Comparison of ENCODE assay signal across 9 mouse cellular contexts in genomic region chr3:87089694-87090565, GRCm38 (mm10).
DNase-seq lines count a peak whose midpoint lies in the region; ATAC-seq and TF ChIP-seq lines count a peak whose summit lies in the region.
"Had no signal": no experiment of that assay in that cellular context is flagged by ENCODE, and none has a peak within 500 bp of the region (broad histone marks: within the 10 kb centered on the region; RNA-seq: fewer than 3 reads in every experiment).

No protein-coding gene starts in this region.

- no peak overlapping the region for H3K4me2 ChIP-seq in kidney, embryonic 14.5 days (replicated peaks; ENCODE audit: low read depth, low read length)
- no peak overlapping the region for H3K4me2 ChIP-seq in limb, embryonic 14.5 days (replicated peaks; ENCODE audit: low read depth, low read length, severe bottlenecking)
- no peak overlapping the region for H3K4me2 ChIP-seq in stomach, embryonic 16.5 days (ENCODE audit: low read depth, low read length)

- H3K4me1 ChIP-seq in kidney, embryonic 14.5 days (ENCODE audit: control insufficient read depth, insufficient read depth, low read length), result no peaks in the 10 kb centered on the region; the same call in 1 of the 2 replicates
- H3K4me1 ChIP-seq in limb, embryonic 14.5 days (ENCODE audit: control insufficient read depth, insufficient read depth, low read length), result no peaks in the 10 kb centered on the region; the same call in 1 of the 2 replicates
- H3K4me1 ChIP-seq in stomach, embryonic 16.5 days (ENCODE audit: control insufficient read depth, insufficient read depth, low read length), result peaks cover 4% of the 10 kb centered on the region; the same call in 1 of the 2 replicates

- no peaks in the 10 kb centered on the region for H3K9me3 ChIP-seq in kidney, embryonic 14.5 days (ENCODE audit: control insufficient read depth, low read length)
- no peaks in the 10 kb centered on the region for H3K9me3 ChIP-seq in limb, embryonic 14.5 days (ENCODE audit: control insufficient read depth, low read length)
- H3K9me3 ChIP-seq in stomach, embryonic 16.5 days (replicated peaks; ENCODE audit: control insufficient read depth, low read length), result no peaks in the 10 kb centered on the region

- TF ChIP-seq POLR2A in limb, embryonic 14.5 days (IDR thresholded peaks at IDR 0.05; ENCODE audit: borderline replicate concordance, extremely low read depth, insufficient read depth, insufficient read length), result no peak

- DNase-seq in A20 (ENCODE audit: low read depth, low spot score), result peak; percentile 61
- peak; percentile 70 for DNase-seq in adrenal gland, adult 2 months
- peak; percentile 72 for DNase-seq in embryo, embryonic 9.5 days (ENCODE audit: extremely low spot score)
- DNase-seq in heart, adult 8-10 months (ENCODE audit: low spot score), result peak; percentile 75
- peak; percentile 92 for DNase-seq in limb, embryonic 14.5 days (ENCODE audit: low spot score)

- H3K4me3 ChIP-seq in kidney, embryonic 14.5 days (ENCODE audit: low read length), result no peak overlapping the region
- no peak overlapping the region for H3K4me3 ChIP-seq in limb, embryonic 14.5 days (replicated peaks; ENCODE audit: low read length)
- no peak overlapping the region for H3K4me3 ChIP-seq in stomach, embryonic 16.5 days (replicated peaks; ENCODE audit: low read length)
- H3K4me3 ChIP-seq: erythroblast, embryonic 14.5 days had no signal

- 78% methylated on average over 13 of the region's 13 CpGs for WGBS in kidney, embryonic 14.5 days
- WGBS in limb, embryonic 14.5 days, result 78% methylated on average over 13 of the region's 13 CpGs
- 72% methylated on average over 13 of the region's 13 CpGs for WGBS in stomach, embryonic 16.5 days

- H3K36me3 ChIP-seq in kidney, embryonic 14.5 days (ENCODE audit: control insufficient read depth, insufficient read depth, low read length), result peaks cover 39% of the 10 kb centered on the region
- peaks cover 78% of the 10 kb centered on the region for H3K36me3 ChIP-seq in limb, embryonic 14.5 days (ENCODE audit: control insufficient read depth, insufficient read depth, low read length)
- H3K36me3 ChIP-seq in stomach, embryonic 16.5 days (ENCODE audit: control insufficient read depth, insufficient read depth, low read length), result peaks cover 13% of the 10 kb centered on the region; the same call in 1 of the 2 replicates

- peak; percentile 76 for ATAC-seq in kidney, embryonic 14.5 days (ENCODE audit: low FRiP score, low TSS enrichment)
- ATAC-seq in limb, embryonic 14.5 days (ENCODE audit: low FRiP score, low read depth), result peak; percentile 77; the same call in 1 of the 2 replicates
- peak; percentile 59 for ATAC-seq in monocyte, adult 5-6 weeks (replicated peaks; ENCODE audit: insufficient number of reproducible peaks, low FRiP score, low TSS enrichment, poor library complexity, severe bottlenecking)
- peak; percentile 61 for ATAC-seq in stomach, embryonic 16.5 days (ENCODE audit: insufficient read depth, low FRiP score)

- H3K9ac ChIP-seq in kidney, embryonic 14.5 days (ENCODE audit: low read depth, low read length), result no peak overlapping the region
- H3K9ac ChIP-seq in limb, embryonic 14.5 days (ENCODE audit: low read depth, low read length, severe bottlenecking), result no peak overlapping the region
- no peak overlapping the region for H3K9ac ChIP-seq in stomach, embryonic 16.5 days (ENCODE audit: low read length)

- no peaks in the 10 kb centered on the region for H3K27me3 ChIP-seq in kidney, embryonic 14.5 days (ENCODE audit: control insufficient read depth, insufficient read depth, low read length)
- H3K27me3 ChIP-seq in limb, embryonic 14.5 days (ENCODE audit: control insufficient read depth, insufficient read depth, low read length), result no peaks in the 10 kb centered on the region
- no peaks in the 10 kb centered on the region for H3K27me3 ChIP-seq in stomach, embryonic 16.5 days (ENCODE audit: control insufficient read depth, insufficient read depth, low read length)

- H3K27ac ChIP-seq in kidney, embryonic 14.5 days (ENCODE audit: low read depth, low read length), result no peak overlapping the region
- no peak overlapping the region for H3K27ac ChIP-seq in limb, embryonic 14.5 days (replicated peaks; ENCODE audit: low read depth, low read length)
- H3K27ac ChIP-seq in stomach, embryonic 16.5 days (ENCODE audit: low read length), result no peak overlapping the region
